Mouse (Mus musculus) lung, embryonic 16.5 days (tissue): Measurements from ENCODE around the gene Rgs14. TPM values are rescaled to one million over a fixed set of nuclear protein-coding genes. Genes with fewer than 3 reads are reported as not detected.

ENCODE experiments used
- ATAC-seq: fragments of 200-750 bp; cut with Nextera tagmentation; 2 replicates; pipeline ENCODE4 v1.8.0; 2017; ENCODE audit warnings: low read depth, mild to moderate bottlenecking, moderate library complexity
- H3K27ac ChIP-seq: fragments of 300-500 bp; sonication (generic); 2 replicates; pipeline ENCODE4 v1.5.1; 2014; ENCODE audit warnings: mild to moderate bottlenecking, control low read depth, low read length
- H3K27me3 ChIP-seq: fragments of 300-500 bp; sonication (generic); 2 replicates; pipeline ENCODE4 v1.6.1; 2014; ENCODE audit warnings: low read depth, low read length, mixed read lengths; ENCODE audit not compliant: control insufficient read depth, insufficient read depth
- H3K36me3 ChIP-seq: fragments of 300-500 bp; sonication (generic); 2 replicates; pipeline ENCODE4 v1.6.1; 2014; ENCODE audit warnings: low read length; ENCODE audit not compliant: control insufficient read depth, insufficient read depth
- H3K4me1 ChIP-seq: fragments of 300-500 bp; sonication (generic); replicated peaks from 2 replicates; pipeline ENCODE4 v1.6.1; 2014; ENCODE audit warnings: low read length, mixed read lengths; ENCODE audit not compliant: control insufficient read depth, insufficient read depth
- H3K4me2 ChIP-seq: fragments of 300-500 bp; sonication (generic); 2 replicates; pipeline ENCODE4 v1.6.1; 2014; ENCODE audit warnings: low read depth, low read length, control low read depth
- H3K4me3 ChIP-seq: fragments of 300-500 bp; sonication (generic); 2 replicates; pipeline ENCODE4 v1.5.1; 2014; ENCODE audit warnings: mild to moderate bottlenecking, low read length, control low read depth
- H3K9ac ChIP-seq: fragments of 300-500 bp; sonication (generic); 2 replicates; pipeline ENCODE4 v1.6.1; 2014; ENCODE audit warnings: low read length, control low read depth
- H3K9me3 ChIP-seq: fragments of 300-500 bp; sonication (generic); 2 replicates; pipeline ENCODE4 v1.6.1; 2016; ENCODE audit warnings: low read length; ENCODE audit not compliant: control insufficient read depth
- WGBS: fragments of 180-500 bp; shearing (Covaris S2); extraction: QIAGEN DNeasy Blood & Tissue Kit; methylation state at CpG from one replicate; pipeline ENCODE4 v1.1.7; 2014; 5-methylcytosine and 5-hydroxymethylcytosine counted together
- polyA plus RNA-seq: library from polyadenylated mRNA; unstranded; fragments of >200 nt; fragmentation: Nextera tagmentation; extraction: Ambion mirVana; gene quantifications from 2 replicates; pipeline ENCODE4 v1.2.1, GENCODE M21; 2015

Gene Rgs14
- polyA plus RNA-seq, 1 experiment from 2014 or later = 1.4 TPM

- Histone ChIP-seq H3K4me2 (peak overlapping the region; percentile 55), H3K4me1 (peaks cover 9% of the 10 kb centered on the region; the same call in 1 of the 2 replicates), H3K27me3 (peaks cover 36% of the 10 kb centered on the region), H3K4me3 (peak overlapping the region; percentile 23), H3K9me3 (no peaks in the 10 kb centered on the region), H3K9ac (peak overlapping the region; percentile 44; the same call in 1 of the 2 replicates), H3K27ac (no peak overlapping the region), H3K36me3 (no peaks in the 10 kb centered on the region)
- ATAC-seq = peak; percentile 74
- WGBS = 9% methylated on average over 35 of the region's 35 CpGs
These were observed 51.6 kb downstream of the Rgs14 start for GRCm38 (mm10) chr13:55420933-55421800.

DNA sequence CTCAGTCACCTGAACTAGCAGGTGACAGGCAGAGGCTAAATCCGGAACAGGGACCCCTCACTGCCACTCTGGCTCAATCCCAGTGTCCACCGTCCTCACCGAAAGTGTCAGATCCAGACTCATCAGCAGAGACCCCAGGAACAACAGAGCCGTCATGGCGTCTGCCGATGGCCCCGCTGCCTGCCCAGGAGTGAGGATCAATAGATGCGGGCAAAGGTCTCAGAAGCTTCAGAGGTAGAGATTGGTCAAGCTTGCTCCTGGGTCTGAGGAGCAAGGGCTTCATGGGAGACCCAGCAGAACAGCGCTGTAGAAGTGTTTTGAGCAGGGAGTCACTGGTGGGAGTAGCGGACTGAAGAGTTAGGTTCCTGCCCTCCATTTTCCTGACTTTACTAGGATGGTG, 57.1 kb downstream of the Rgs14 start, which contains the start of gene F12:
Gene F12, minus strand, starts transcription at position 181 of the 400 bp plus-strand sequence.
- no peak within 1 kb of the TSS for H3K27ac ChIP-seq
- H3K36me3 ChIP-seq = no peaks in the 10 kb centered on the region
- H3K4me1 ChIP-seq = no peaks in the 10 kb centered on the region
- WGBS = 88% methylated on average over 10 of the region's 10 CpGs
- ATAC-seq = no peak
- peaks cover 3% of the 10 kb centered on the region for H3K27me3 ChIP-seq
- no peak within 1 kb of the TSS for H3K4me3 ChIP-seq
- H3K4me2 ChIP-seq = no peak within 1 kb of the TSS
- no peaks in the 10 kb centered on the region for H3K9me3 ChIP-seq
- no peak within 1 kb of the TSS for H3K9ac ChIP-seq

GRCm38 (mm10) chr13:55429226-55429888, 59.8 kb downstream of the Rgs14 start:
- no peak overlapping the region for H3K27ac ChIP-seq
- peaks cover 4% of the 10 kb centered on the region; the same call in 1 of the 2 replicates for H3K9me3 ChIP-seq
- no peaks in the 10 kb centered on the region for H3K4me1 ChIP-seq
- no peak overlapping the region for H3K4me3 ChIP-seq
- no peak overlapping the region for H3K4me2 ChIP-seq
- whole genome bisulfite sequencing = 62% methylated on average over 12 of the region's 12 CpGs
- no peaks in the 10 kb centered on the region for H3K27me3 ChIP-seq
- H3K36me3 ChIP-seq = no peaks in the 10 kb centered on the region
- ATAC-seq = no peak
- no peak overlapping the region for H3K9ac ChIP-seq

- Histone ChIP-seq H3K9me3 (peaks cover 4% of the 10 kb centered on the region; the same call in 1 of the 2 replicates), H3K4me2 (no peak overlapping the region), H3K4me1 (no peaks in the 10 kb centered on the region), H3K4me3 (no peak overlapping the region), H3K27ac (no peak overlapping the region), H3K9ac (no peak overlapping the region), H3K27me3 (no peaks in the 10 kb centered on the region), H3K36me3 (no peaks in the 10 kb centered on the region)
- 76% methylated on average over 2 of the region's 2 CpGs for WGBS
- no peak for ATAC-seq
These were observed 61.0 kb downstream of the Rgs14 start for GRCm38 (mm10) chr13:55430566-55430965.

DNA sequence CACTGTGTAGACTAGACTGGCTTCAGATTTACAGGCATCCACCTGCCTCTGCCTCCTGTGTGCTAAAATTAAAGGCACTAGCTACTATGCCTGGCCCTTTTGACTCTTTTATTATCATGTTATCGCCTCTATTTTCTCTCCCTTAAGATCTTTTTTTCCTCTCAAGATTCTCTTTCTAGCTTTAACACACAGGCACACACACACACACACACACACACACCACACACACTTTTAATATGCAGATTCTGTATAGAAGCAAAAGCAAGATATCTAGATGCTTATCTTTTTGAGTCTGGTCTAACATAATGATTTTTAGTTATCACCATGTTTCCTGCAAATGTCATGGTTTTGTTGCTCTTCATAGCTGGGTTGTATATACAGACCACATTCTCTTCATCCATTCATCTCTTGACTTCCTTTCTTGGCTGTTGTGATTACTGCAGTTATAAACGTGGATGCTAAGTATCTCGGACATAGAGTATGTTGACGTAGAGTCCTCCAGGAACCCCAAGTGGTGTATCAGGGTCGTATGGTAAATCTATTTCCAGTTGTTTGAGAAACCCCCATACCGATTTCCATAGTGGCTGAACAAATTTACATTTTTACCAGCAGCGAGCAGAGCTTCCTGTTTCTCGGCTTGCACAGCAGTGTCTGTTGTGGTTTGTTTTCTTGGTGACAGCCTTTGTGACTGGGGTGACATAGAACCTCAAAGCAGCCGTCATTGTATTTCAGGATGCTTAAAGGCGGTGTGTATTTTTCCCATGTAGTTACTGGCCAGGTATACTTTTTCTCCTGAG, 62.6 kb downstream of the Rgs14 start:
- Histone ChIP-seq H3K9me3 (peaks cover 4% of the 10 kb centered on the region; the same call in 1 of the 2 replicates), H3K4me2 (no peak overlapping the region), H3K9ac (no peak overlapping the region), H3K4me3 (no peak overlapping the region), H3K27me3 (no peaks in the 10 kb centered on the region), H3K36me3 (no peaks in the 10 kb centered on the region), H3K4me1 (no peaks in the 10 kb centered on the region), H3K27ac (no peak overlapping the region)
- WGBS = 56% methylated on average over 10 of the region's 10 CpGs
- no peak for ATAC-seq

Other genes with a start within 250 kb of the Rgs14 start
- gene Gm17617, start 236.2 kb upstream of the Rgs14 start, polyA plus RNA-seq = not detected in 2 replicates
- gene Fgfr4, start 217.1 kb upstream of the Rgs14 start, polyA plus RNA-seq = 26.3 and 27.7 TPM in 2 replicates
- gene Nsd1, start 159.9 kb upstream of the Rgs14 start, polyA plus RNA-seq = 50.7 and 56.2 TPM in 2 replicates
- 466 and 483 TPM in 2 replicates for gene Prelid1, start 49.2 kb upstream of the Rgs14 start, polyA plus RNA-seq
- gene Rab24, start 47.8 kb upstream of the Rgs14 start, polyA plus RNA-seq = 76.9 and 84.3 TPM in 2 replicates
- 44.0 and 46.4 TPM in 2 replicates for gene Mxd3, start 39.9 kb upstream of the Rgs14 start, polyA plus RNA-seq
- gene Lman2, start 6.9 kb upstream of the Rgs14 start, polyA plus RNA-seq = 101 and 103 TPM in 2 replicates
- gene Slc34a1, start 28.5 kb downstream of the Rgs14 start, polyA plus RNA-seq = not detected in 2 replicates
- gene Pfn3, start 45.5 kb downstream of the Rgs14 start, polyA plus RNA-seq = not detected in 2 replicates
- gene F12, start 57.1 kb downstream of the Rgs14 start, polyA plus RNA-seq = 0.23 and 2.7 TPM in 2 replicates
- 13.6 and 15.5 TPM in 2 replicates for gene Grk6, start 75.3 kb downstream of the Rgs14 start, polyA plus RNA-seq
- 0.25 and 0.46 TPM in 2 replicates for gene Prr7, start 94.5 kb downstream of the Rgs14 start, polyA plus RNA-seq
- gene Dbn1, start 118.4 kb downstream of the Rgs14 start, polyA plus RNA-seq = 100 and 115 TPM in 2 replicates
- 138 and 152 TPM in 2 replicates for gene Pdlim7, start 143.9 kb downstream of the Rgs14 start, polyA plus RNA-seq
- 3.5 and 3.8 TPM in 2 replicates for gene Dok3, start 159.6 kb downstream of the Rgs14 start, polyA plus RNA-seq
- gene Ddx41, start 166.9 kb downstream of the Rgs14 start, polyA plus RNA-seq = 63.5 and 66.1 TPM in 2 replicates
- 34.0 and 36.4 TPM in 2 replicates for gene Fam193b, start 201.4 kb downstream of the Rgs14 start, polyA plus RNA-seq
- gene Tmed9, start 204.0 kb downstream of the Rgs14 start, polyA plus RNA-seq = 156 and 180 TPM in 2 replicates
- 22.8 and 25.0 TPM in 2 replicates for gene B4galt7, start 230.2 kb downstream of the Rgs14 start, polyA plus RNA-seq